Mouse (Mus musculus) cerebellum, postnatal 10 days (tissue): ENCODE data around the gene Gga1.
A peak's percentile ranks its signal among the peaks of the same experiment; 100 is the strongest.

ENCODE experiments used
- DNase-seq, 2 experiments: peaks; one replicate each; pipeline ENCODE4 v3.0.0; 2021; ENCODE audit warnings: mixed read lengths in 2 of 2

Gga1 gene

GRCm38 (mm10) chr15:78914823-78915659 is 38.1 kb downstream of the Gga1 start:
- peak; percentile 40 to 41 for DNase-seq

GRCm38 (mm10) chr15:78915660-78916017 is 38.6 kb downstream of the Gga1 start:
- peak; percentile 85 to 86 for DNase-seq

GRCm38 (mm10) chr15:78916052-78916826 is 39.2 kb downstream of the Gga1 start:
- peak; percentile 72 to 76 for DNase-seq

- no peak for DNase-seq
Measured at GRCm38 (mm10) chr15:78918126-78918525, 41.1 kb downstream of the Gga1 start.

- DNase-seq: no peak
Measured at GRCm38 (mm10) chr15:78919914-78920313, 42.9 kb downstream of the Gga1 start.

GRCm38 (mm10) chr15:78922700-78923099 is 45.7 kb downstream of the Gga1 start:
- DNase-seq: no peak

- DNase-seq: no peak
Measured at GRCm38 (mm10) chr15:78923585-78923984, 46.6 kb downstream of the Gga1 start.

GRCm38 (mm10) chr15:78925129-78925528 is 48.1 kb downstream of the Gga1 start:
- DNase-seq: no peak

GRCm38 (mm10) chr15:78926021-78926919 is 49.3 kb downstream of the Gga1 start, which contains the start of gene Lgals1:
Gene Lgals1 (plus strand): TSS chr15:78926725.
- peak; percentile 90 to 92 for DNase-seq

- DNase-seq: peak; percentile 66 to 74
Measured at GRCm38 (mm10) chr15:78927021-78927787, 50.2 kb downstream of the Gga1 start.

GRCm38 (mm10) chr15:78927788-78928457 is 50.9 kb downstream of the Gga1 start:
- DNase-seq: peak; percentile 46

GRCm38 (mm10) chr15:78928539-78928938 is 51.5 kb downstream of the Gga1 start:
- DNase-seq: no peak

GRCm38 (mm10) chr15:78930192-78930706 is 53.3 kb downstream of the Gga1 start:
- DNase-seq: no peak

GRCm38 (mm10) chr15:78930801-78931426 is 53.9 kb downstream of the Gga1 start:
- DNase-seq: no peak

GRCm38 (mm10) chr15:78931577-78931976 is 54.6 kb downstream of the Gga1 start:
- DNase-seq: peak in 1 of 2 experiments; percentile 42

GRCm38 (mm10) chr15:78934784-78935320 is 57.9 kb downstream of the Gga1 start, which contains the start of gene Nol12:
Gene Nol12 (plus strand): TSS chr15:78934933.
- DNase-seq: peak; percentile 90

GRCm38 (mm10) chr15:78936403-78936802 is 59.4 kb downstream of the Gga1 start:
- DNase-seq: no peak

GRCm38 (mm10) chr15:78937311-78937710 is 60.3 kb downstream of the Gga1 start:
- DNase-seq: no peak

- peak in 1 of 2 experiments; percentile 52 for DNase-seq
Measured at GRCm38 (mm10) chr15:78937963-78938362, 61.0 kb downstream of the Gga1 start.

- no peak for DNase-seq
Measured at GRCm38 (mm10) chr15:78940325-78940724, 63.3 kb downstream of the Gga1 start.
